Comparison of ENCODE assay signal across 8 mouse cellular contexts in genomic region chr8:119224547-119224946, GRCm38 (mm10).
DNase-seq lines count a peak whose midpoint lies in the region; ATAC-seq and TF ChIP-seq lines count a peak whose summit lies in the region.

No protein-coding gene starts in this region.

- H3K27ac ChIP-seq in forebrain, postnatal 0 days (ENCODE audit: low read depth, low read length), result no peak overlapping the region
- no peak overlapping the region for H3K27ac ChIP-seq in forebrain, embryonic 16.5 days (ENCODE audit: low read length)
- no peak overlapping the region for H3K27ac ChIP-seq in neural tube, embryonic 15.5 days (replicated peaks)
- H3K27ac ChIP-seq in embryonic facial prominence, embryonic 10.5 days (replicated peaks), result no peak overlapping the region
- H3K27ac ChIP-seq in limb, embryonic 10.5 days, result no peak overlapping the region

- H3K36me3 ChIP-seq in forebrain, postnatal 0 days (ENCODE audit: insufficient read depth), result no peaks in the 10 kb centered on the region
- no peaks in the 10 kb centered on the region for H3K36me3 ChIP-seq in forebrain, embryonic 16.5 days (ENCODE audit: control insufficient read depth, insufficient read depth)
- H3K36me3 ChIP-seq in neural tube, embryonic 15.5 days, result no peaks in the 10 kb centered on the region
- H3K36me3 ChIP-seq in embryonic facial prominence, embryonic 10.5 days (replicated peaks), result no peaks in the 10 kb centered on the region
- H3K36me3 ChIP-seq in limb, embryonic 10.5 days, result no peaks in the 10 kb centered on the region

- H3K27me3 ChIP-seq in forebrain, postnatal 0 days (ENCODE audit: insufficient read depth, low read length), result no peaks in the 10 kb centered on the region
- H3K27me3 ChIP-seq in forebrain, embryonic 16.5 days (replicated peaks; ENCODE audit: control insufficient read depth, insufficient read depth, low read length), result no peaks in the 10 kb centered on the region
- no peaks in the 10 kb centered on the region for H3K27me3 ChIP-seq in neural tube, embryonic 15.5 days (replicated peaks)
- H3K27me3 ChIP-seq in embryonic facial prominence, embryonic 10.5 days (replicated peaks; ENCODE audit: low read depth, poor library complexity, severe bottlenecking), result no peaks in the 10 kb centered on the region
- no peaks in the 10 kb centered on the region for H3K27me3 ChIP-seq in limb, embryonic 10.5 days (ENCODE audit: low read depth, poor library complexity, severe bottlenecking)

- no peak overlapping the region for H3K9ac ChIP-seq in forebrain, postnatal 0 days
- no peak overlapping the region for H3K9ac ChIP-seq in forebrain, embryonic 16.5 days (replicated peaks; ENCODE audit: low read depth, low read length)
- H3K9ac ChIP-seq in neural tube, embryonic 15.5 days (replicated peaks), result no peak overlapping the region

- no peak overlapping the region for H3K4me2 ChIP-seq in forebrain, postnatal 0 days (ENCODE audit: low read depth)
- H3K4me2 ChIP-seq in forebrain, embryonic 16.5 days (ENCODE audit: low read length), result no peak overlapping the region
- H3K4me2 ChIP-seq in neural tube, embryonic 15.5 days, result no peak overlapping the region

- no peak for DNase-seq in forebrain, postnatal 0 days
- DNase-seq in neural tube, embryonic 10.5 days (ENCODE audit: extremely low spot score, low spot score), result peak; percentile 27
- peak; percentile 39 for DNase-seq in adrenal gland, adult 2 months
- DNase-seq in embryonic facial prominence, embryonic 10.5 days (ENCODE audit: low spot score), result peak; percentile 32
- peak; percentile 40 for DNase-seq in limb, embryonic 10.5 days (ENCODE audit: low spot score)
- DNase-seq in thymus, postnatal 36 days, result peak; percentile 7 to 17

- 8% methylated on average over 1 of the region's 1 CpGs for WGBS in forebrain, postnatal 0 days
- whole genome bisulfite sequencing in forebrain, embryonic 16.5 days, result 6% methylated on average over 1 of the region's 1 CpGs
- WGBS in neural tube, embryonic 15.5 days, result 7% methylated on average over 1 of the region's 1 CpGs
- 7% methylated on average over 1 of the region's 1 CpGs for WGBS in embryonic facial prominence, embryonic 10.5 days
- WGBS in limb, embryonic 10.5 days, result 6% methylated on average over 1 of the region's 1 CpGs

- no peak for ATAC-seq in forebrain, postnatal 0 days
- ATAC-seq in forebrain, embryonic 16.5 days, result no peak
- ATAC-seq in neural tube, embryonic 15.5 days (ENCODE audit: low FRiP score), result no peak

- H3K9me3 ChIP-seq in forebrain, postnatal 0 days (ENCODE audit: low read length), result no peaks in the 10 kb centered on the region
- no peaks in the 10 kb centered on the region for H3K9me3 ChIP-seq in forebrain, embryonic 16.5 days (ENCODE audit: control insufficient read depth, low read length)
- no peaks in the 10 kb centered on the region; the same call in 1 of the 2 replicates for H3K9me3 ChIP-seq in neural tube, embryonic 15.5 days (replicated peaks)
- H3K9me3 ChIP-seq in embryonic facial prominence, embryonic 10.5 days, result no peaks in the 10 kb centered on the region
- H3K9me3 ChIP-seq in limb, embryonic 10.5 days (replicated peaks), result no peaks in the 10 kb centered on the region

- no peak overlapping the region for H3K4me3 ChIP-seq in forebrain, postnatal 0 days (ENCODE audit: low read depth, low read length)
- no peak overlapping the region for H3K4me3 ChIP-seq in forebrain, embryonic 16.5 days (replicated peaks; ENCODE audit: low read length)
- no peak overlapping the region for H3K4me3 ChIP-seq in neural tube, embryonic 15.5 days (replicated peaks)
- no peak overlapping the region for H3K4me3 ChIP-seq in embryonic facial prominence, embryonic 10.5 days
- no peak overlapping the region for H3K4me3 ChIP-seq in limb, embryonic 10.5 days

- peak; percentile 60 for TF ChIP-seq CTCF in forebrain, postnatal 0 days (IDR thresholded peaks at IDR 0.05; ENCODE audit: low read depth)

- H3K4me1 ChIP-seq in forebrain, postnatal 0 days (ENCODE audit: insufficient read depth), result no peaks in the 10 kb centered on the region
- H3K4me1 ChIP-seq in forebrain, embryonic 16.5 days (replicated peaks; ENCODE audit: control insufficient read depth, insufficient read depth, low read length), result no peaks in the 10 kb centered on the region
- peaks cover 12% of the 10 kb centered on the region for H3K4me1 ChIP-seq in neural tube, embryonic 15.5 days
- H3K4me1 ChIP-seq in embryonic facial prominence, embryonic 10.5 days, result no peaks in the 10 kb centered on the region
- H3K4me1 ChIP-seq in limb, embryonic 10.5 days, result no peaks in the 10 kb centered on the region
